Mouse (Mus musculus): ENCODE measurements around the gene Cisd2. TPM values are rescaled to one million over a fixed set of nuclear protein-coding genes. Genes with fewer than 3 reads are reported as not detected.

Cisd2 gene
- polyA plus RNA-seq, 1 experiment from 2014 or later = 57.6 TPM

DNA sequence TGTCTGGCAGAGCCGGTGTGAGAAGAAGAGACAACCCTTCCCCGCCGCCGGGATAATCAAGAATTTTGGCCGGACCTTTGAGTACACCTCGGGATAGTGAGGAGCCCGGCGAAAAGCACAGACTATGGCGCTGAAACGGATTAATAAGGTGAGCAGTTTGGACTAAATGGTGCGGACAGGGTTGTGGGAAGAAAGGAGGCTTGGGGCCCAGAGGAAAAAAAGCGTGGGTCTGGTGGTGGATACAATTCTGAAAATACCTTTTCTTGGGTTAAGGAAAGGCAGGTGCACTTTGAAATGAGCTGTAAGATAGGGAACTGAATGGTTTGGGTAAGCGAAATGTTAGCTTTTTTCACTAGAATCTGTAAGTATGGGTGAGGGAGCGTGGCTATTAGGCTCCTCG lies 15.9 kb upstream of the Cisd2 start:
- H3K4me3 ChIP-seq (ENCODE audit: low read depth, low read length) = peak overlapping the region; percentile 61
- H3K9ac ChIP-seq (ENCODE audit: low read length) = peak overlapping the region; percentile 91
- H3K9me3 ChIP-seq (ENCODE audit: control insufficient read depth, low read length) = no peaks in the 10 kb centered on the region
- H3K4me2 ChIP-seq (ENCODE audit: low read length) = peak overlapping the region; percentile 66
- H3K4me1 ChIP-seq (replicated peaks; ENCODE audit: control insufficient read depth, insufficient read depth, low read length) = peaks cover 11% of the 10 kb centered on the region
- H3K27ac ChIP-seq (ENCODE audit: low read depth) = peak overlapping the region; percentile 100
- peaks cover 35% of the 10 kb centered on the region for H3K36me3 ChIP-seq (ENCODE audit: control insufficient read depth, insufficient read depth, low read length)
- DNase-seq (ENCODE audit: low spot score) = no peak
- ATAC-seq (replicated peaks; ENCODE audit: low FRiP score, low TSS enrichment, low read depth) = no peak
- 2% methylated on average over 15 of the region's 15 CpGs for WGBS
- no peaks in the 10 kb centered on the region for H3K27me3 ChIP-seq (replicated peaks; ENCODE audit: control insufficient read depth, insufficient read depth, low read length)

DNA sequence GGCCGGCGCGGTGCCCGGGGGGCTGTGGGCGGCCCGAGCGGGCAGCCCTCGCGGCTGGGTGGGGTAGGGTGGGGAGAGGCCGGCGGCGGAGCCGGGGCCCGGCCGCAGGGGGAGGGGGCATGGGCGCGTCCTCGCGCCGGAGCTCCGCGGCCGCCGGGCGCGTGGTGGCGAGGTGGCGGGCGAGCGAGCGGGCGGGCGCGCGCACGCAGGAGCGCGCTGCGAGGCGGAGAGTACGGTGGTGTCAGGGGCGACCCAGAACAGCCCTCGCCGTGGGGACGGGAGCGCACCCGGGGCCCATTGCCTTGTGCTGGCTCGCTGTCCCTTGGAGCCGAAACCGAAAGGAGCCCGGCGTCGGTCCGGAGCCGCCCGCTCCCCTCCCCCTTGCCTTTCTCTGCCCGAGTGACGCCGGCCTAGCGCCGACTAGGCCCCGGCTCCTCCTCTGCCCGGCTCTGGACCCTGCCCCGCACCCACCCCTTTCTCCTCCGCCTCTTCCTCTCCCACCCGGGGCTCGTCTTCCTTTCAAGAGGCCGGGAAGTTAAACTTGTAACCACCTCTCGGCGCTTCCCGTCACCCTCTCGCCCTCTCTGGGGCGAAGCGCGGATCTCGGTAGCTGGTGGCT lies 15.3 kb upstream of the Cisd2 start:
- Histone ChIP-seq H3K9me3 (ENCODE audit: control insufficient read depth, low read length) (no peaks in the 10 kb centered on the region), H3K36me3 (ENCODE audit: control insufficient read depth, insufficient read depth, low read length) (peaks cover 37% of the 10 kb centered on the region), H3K27ac (ENCODE audit: low read depth) (peak overlapping the region; percentile 100), H3K4me1 (replicated peaks; ENCODE audit: control insufficient read depth, insufficient read depth, low read length) (peaks cover 11% of the 10 kb centered on the region), H3K27me3 (replicated peaks; ENCODE audit: control insufficient read depth, insufficient read depth, low read length) (no peaks in the 10 kb centered on the region), H3K9ac (ENCODE audit: low read length) (peak overlapping the region; percentile 91), H3K4me2 (ENCODE audit: low read length) (peak overlapping the region; percentile 66), H3K4me3 (ENCODE audit: low read depth, low read length) (peak overlapping the region; percentile 61)
- WGBS = under 1% methylated on average over 65 of the region's 76 CpGs
- DNase-seq (ENCODE audit: low spot score) (peak; percentile 91), ATAC-seq (replicated peaks; ENCODE audit: low FRiP score, low TSS enrichment, low read depth) (peak; percentile 75)

DNA sequence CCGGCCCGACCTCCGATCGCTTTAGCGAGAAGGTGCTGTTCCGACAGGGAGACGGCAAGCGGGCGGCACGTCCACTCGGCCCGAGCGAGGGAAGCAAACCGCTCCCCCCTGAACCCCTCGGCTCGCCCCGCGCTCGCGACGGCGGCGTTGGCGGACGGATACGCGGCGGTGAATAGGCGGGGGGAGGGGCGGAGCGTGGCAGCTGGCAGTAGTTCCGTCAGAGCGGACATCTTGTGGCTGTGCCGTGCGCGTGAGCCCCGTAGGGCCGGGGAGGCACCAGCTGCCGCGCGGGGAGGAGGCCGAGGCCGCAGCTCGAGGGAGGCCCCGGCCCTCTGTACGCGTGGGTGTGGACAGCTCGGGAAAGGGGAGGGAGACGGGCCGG lies 14.8 kb upstream of the Cisd2 start:
- no peaks in the 10 kb centered on the region for H3K9me3 ChIP-seq (ENCODE audit: control insufficient read depth, low read length)
- DNase-seq (ENCODE audit: low spot score) = peak; percentile 99
- no peaks in the 10 kb centered on the region for H3K27me3 ChIP-seq (replicated peaks; ENCODE audit: control insufficient read depth, insufficient read depth, low read length)
- H3K4me2 ChIP-seq (ENCODE audit: low read length) = peak overlapping the region; percentile 20; the same call in 1 of the 2 replicates
- peak overlapping the region; percentile 91 for H3K9ac ChIP-seq (ENCODE audit: low read length)
- H3K4me1 ChIP-seq (replicated peaks; ENCODE audit: control insufficient read depth, insufficient read depth, low read length) = peaks cover 9% of the 10 kb centered on the region
- H3K27ac ChIP-seq (ENCODE audit: low read depth) = peak overlapping the region; percentile 100
- peak overlapping the region; percentile 61 for H3K4me3 ChIP-seq (ENCODE audit: low read depth, low read length)
- ATAC-seq (replicated peaks; ENCODE audit: low FRiP score, low TSS enrichment, low read depth) = peak; percentile 81
- under 1% methylated on average over 41 of the region's 50 CpGs for WGBS
- peaks cover 32% of the 10 kb centered on the region for H3K36me3 ChIP-seq (ENCODE audit: control insufficient read depth, insufficient read depth, low read length)

DNA sequence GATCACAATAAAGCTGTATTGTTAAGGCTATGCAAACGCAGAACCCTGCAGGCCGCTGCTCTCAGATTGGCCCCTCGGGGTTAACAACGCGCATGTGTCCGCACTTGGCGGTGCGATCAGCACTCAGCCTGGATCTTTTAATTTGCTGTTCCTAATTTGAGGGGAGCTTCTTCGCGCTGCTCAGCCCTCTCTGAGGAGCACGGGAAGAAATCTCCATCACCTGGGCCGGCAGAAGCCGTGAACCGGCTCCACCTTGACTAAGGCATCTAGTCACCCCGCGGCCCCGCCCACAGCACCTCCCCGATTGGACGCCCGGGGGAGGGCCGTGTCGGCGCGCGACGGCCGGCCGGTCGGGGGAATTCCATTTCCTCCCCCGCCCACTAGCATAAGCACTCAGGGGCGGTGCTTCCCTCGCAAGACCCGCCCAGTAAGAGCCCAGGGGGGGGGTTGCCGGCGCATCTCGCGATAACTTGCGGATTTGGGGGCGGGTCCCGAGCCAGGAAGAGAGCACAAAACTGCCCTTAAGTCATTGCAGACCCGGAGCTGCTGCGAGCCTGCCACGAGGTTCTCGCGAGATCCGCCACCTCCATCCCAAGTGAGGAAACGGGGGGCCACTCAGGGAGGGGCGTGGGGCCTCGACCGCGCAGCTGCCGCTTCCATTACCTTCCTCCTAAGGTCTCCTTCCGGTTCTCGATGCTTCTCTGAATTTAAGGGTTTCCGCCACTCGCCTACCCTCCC lies 14.2 kb upstream of the Cisd2 start, which contains the start of gene Ube2d3:
Gene Ube2d3 (plus strand): TSS at position 392 of the 738 bp plus-strand sequence.
- Histone ChIP-seq H3K4me2 (ENCODE audit: low read length) (peak within 1 kb of the TSS; percentile 56), H3K4me3 (ENCODE audit: low read depth, low read length) (peak within 1 kb of the TSS; percentile 61), H3K9me3 (ENCODE audit: control insufficient read depth, low read length) (no peaks in the 10 kb centered on the region), H3K27me3 (replicated peaks; ENCODE audit: control insufficient read depth, insufficient read depth, low read length) (no peaks in the 10 kb centered on the region), H3K4me1 (replicated peaks; ENCODE audit: control insufficient read depth, insufficient read depth, low read length) (peaks cover 9% of the 10 kb centered on the region), H3K27ac (ENCODE audit: low read depth) (peak within 1 kb of the TSS; percentile 100), H3K9ac (ENCODE audit: low read length) (peak within 1 kb of the TSS; percentile 91), H3K36me3 (ENCODE audit: control insufficient read depth, insufficient read depth, low read length) (peaks cover 26% of the 10 kb centered on the region)
- DNase-seq (ENCODE audit: low spot score) = peak; percentile 99
- ATAC-seq (replicated peaks; ENCODE audit: low FRiP score, low TSS enrichment, low read depth) = peak; percentile 93
- under 1% methylated on average over 56 of the region's 56 CpGs for WGBS

DNA sequence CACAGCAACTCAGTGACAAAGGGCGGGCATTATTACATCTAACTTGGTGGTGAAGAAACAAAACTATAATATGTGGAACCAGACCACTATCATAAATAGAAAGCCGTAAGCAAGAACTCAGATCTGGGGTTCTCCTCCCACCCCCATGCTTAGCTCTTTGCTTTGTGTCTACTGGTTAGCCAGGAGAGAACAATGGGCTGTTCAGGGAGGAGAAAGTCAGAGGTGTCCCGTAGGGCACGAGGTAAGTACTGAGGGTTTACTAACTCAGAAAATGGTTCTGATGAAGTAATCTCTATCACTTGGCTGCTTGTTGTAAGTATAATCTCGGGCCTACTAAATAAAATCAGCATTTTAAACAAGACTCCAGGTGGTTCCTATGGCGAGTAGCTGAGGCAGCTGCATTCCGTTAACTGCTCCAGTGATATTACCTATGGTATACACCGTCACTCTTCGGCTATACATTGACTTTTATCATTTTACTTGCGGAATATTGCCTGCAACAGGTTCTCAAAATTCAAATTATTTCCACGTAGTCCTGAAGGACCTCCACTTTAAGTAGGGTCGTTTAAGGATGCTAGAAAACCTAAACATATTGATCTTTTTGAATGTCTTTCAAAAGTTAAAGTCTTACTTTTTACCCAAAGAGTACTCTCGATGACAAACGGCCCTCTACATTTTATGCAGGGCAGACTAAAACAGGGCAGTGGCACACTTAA lies 13.3 kb upstream of the Cisd2 start:
- DNase-seq (ENCODE audit: low spot score) = no peak
- Histone ChIP-seq H3K9ac (ENCODE audit: low read length) (peak overlapping the region; percentile 60), H3K27ac (ENCODE audit: low read depth) (peak overlapping the region; percentile 100), H3K27me3 (replicated peaks; ENCODE audit: control insufficient read depth, insufficient read depth, low read length) (no peaks in the 10 kb centered on the region), H3K4me3 (ENCODE audit: low read depth, low read length) (peak overlapping the region; percentile 61), H3K4me2 (ENCODE audit: low read length) (peak overlapping the region; percentile 56), H3K36me3 (ENCODE audit: control insufficient read depth, insufficient read depth, low read length) (peaks cover 20% of the 10 kb centered on the region), H3K9me3 (ENCODE audit: control insufficient read depth, low read length) (no peaks in the 10 kb centered on the region), H3K4me1 (replicated peaks; ENCODE audit: control insufficient read depth, insufficient read depth, low read length) (peaks cover 9% of the 10 kb centered on the region)
- no peak for ATAC-seq (replicated peaks; ENCODE audit: low FRiP score, low TSS enrichment, low read depth)
- WGBS = 46% methylated on average over 14 of the region's 14 CpGs

GRCm38 (mm10) chr3:135422856-135423607 lies 693 bp downstream of the Cisd2 start:
- ATAC-seq (replicated peaks; ENCODE audit: low FRiP score, low TSS enrichment, low read depth) (peak; percentile 97), DNase-seq (ENCODE audit: low spot score) (peak; percentile 93)
- WGBS = 2% methylated on average over 91 of the region's 103 CpGs
- Histone ChIP-seq H3K27ac (ENCODE audit: low read depth) (peak overlapping the region; percentile 81), H3K27me3 (replicated peaks; ENCODE audit: control insufficient read depth, insufficient read depth, low read length) (no peaks in the 10 kb centered on the region), H3K4me1 (replicated peaks; ENCODE audit: control insufficient read depth, insufficient read depth, low read length) (peaks cover 16% of the 10 kb centered on the region), H3K4me2 (ENCODE audit: low read length) (peak overlapping the region; percentile 87), H3K4me3 (ENCODE audit: low read depth, low read length) (peak overlapping the region; percentile 78), H3K9me3 (ENCODE audit: control insufficient read depth, low read length) (no peaks in the 10 kb centered on the region), H3K36me3 (ENCODE audit: control insufficient read depth, insufficient read depth, low read length) (no peaks in the 10 kb centered on the region), H3K9ac (ENCODE audit: low read length) (peak overlapping the region; percentile 84)

DNA sequence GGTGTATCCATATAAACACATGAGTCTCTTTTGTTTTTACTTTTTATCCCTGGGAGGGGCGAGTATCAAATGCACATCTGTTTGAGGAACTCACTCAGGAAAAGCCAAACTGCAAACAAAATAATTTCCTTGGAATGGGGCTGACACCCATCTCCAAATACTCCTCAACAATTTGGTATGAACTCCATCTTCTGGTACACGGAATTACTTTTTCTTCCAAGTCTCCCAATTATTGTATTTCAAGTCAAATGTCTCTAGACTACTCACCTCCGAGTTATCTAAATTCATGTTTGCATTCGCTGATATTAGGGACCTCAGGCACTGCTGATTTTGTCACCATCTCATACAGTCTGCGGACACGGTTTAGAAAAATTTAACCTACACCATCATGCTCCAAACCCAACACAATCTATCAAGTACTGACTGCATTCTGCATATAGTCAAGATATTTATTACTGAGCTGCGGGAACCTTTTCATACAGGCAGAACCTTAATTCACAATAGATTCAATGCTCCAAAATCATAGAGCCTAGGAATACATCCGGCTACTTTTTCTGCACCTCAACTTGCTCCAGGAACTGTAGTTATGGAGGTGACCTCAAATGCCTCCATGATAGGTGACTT lies 1.4 kb downstream of the Cisd2 start:
- DNase-seq (ENCODE audit: low spot score) (no peak), ATAC-seq (replicated peaks; ENCODE audit: low FRiP score, low TSS enrichment, low read depth) (no peak)
- 23% methylated on average over 8 of the region's 8 CpGs for WGBS
- Histone ChIP-seq H3K9ac (ENCODE audit: low read length) (peak overlapping the region; percentile 84), H3K4me2 (ENCODE audit: low read length) (peak overlapping the region; percentile 87), H3K27me3 (replicated peaks; ENCODE audit: control insufficient read depth, insufficient read depth, low read length) (no peaks in the 10 kb centered on the region), H3K9me3 (ENCODE audit: control insufficient read depth, low read length) (no peaks in the 10 kb centered on the region), H3K4me1 (replicated peaks; ENCODE audit: control insufficient read depth, insufficient read depth, low read length) (peaks cover 16% of the 10 kb centered on the region), H3K36me3 (ENCODE audit: control insufficient read depth, insufficient read depth, low read length) (no peaks in the 10 kb centered on the region), H3K27ac (ENCODE audit: low read depth) (peak overlapping the region; percentile 81), H3K4me3 (ENCODE audit: low read depth, low read length) (peak overlapping the region; percentile 78)

- H3K27ac ChIP-seq (ENCODE audit: low read depth) = no peak overlapping the region
- peaks cover 16% of the 10 kb centered on the region for H3K4me1 ChIP-seq (replicated peaks; ENCODE audit: control insufficient read depth, insufficient read depth, low read length)
- H3K9ac ChIP-seq (ENCODE audit: low read length) = no peak overlapping the region
- ATAC-seq (replicated peaks; ENCODE audit: low FRiP score, low TSS enrichment, low read depth) (no peak), DNase-seq (ENCODE audit: low spot score) (no peak)
- H3K27me3 ChIP-seq (replicated peaks; ENCODE audit: control insufficient read depth, insufficient read depth, low read length) = no peaks in the 10 kb centered on the region
- H3K4me3 ChIP-seq (ENCODE audit: low read depth, low read length) = no peak overlapping the region
- H3K4me2 ChIP-seq (ENCODE audit: low read length) = no peak overlapping the region
- H3K36me3 ChIP-seq (ENCODE audit: control insufficient read depth, insufficient read depth, low read length) = 0 out of 2 replicates have a peak, but pooled peaks cover 3% of the 10 kb centered on the region
- no peaks in the 10 kb centered on the region for H3K9me3 ChIP-seq (ENCODE audit: control insufficient read depth, low read length)
Measured at GRCm38 (mm10) chr3:135421310-135421594, 2.5 kb downstream of the Cisd2 start.
